Mouse (Mus musculus) layer of hippocampus, adult 2 months (tissue): ENCODE measurements at regions not wholly inside any gene's neighbourhood (a gene's known extent, or its start where the extent isn't known, plus 50 kb on each side); places are given as distances from the start of the nearest gene placed in this dataset.
"Not testable (repeated sequence)": the region's sequence is repeated elsewhere in the genome, so short reads cannot be mapped to it uniquely, and the experiment has no call there.

ENCODE experiments used
- DNase-seq, 2 experiments: peaks; one replicate each; pipeline ENCODE4 v3.0.0; 2022; ENCODE audit warnings: low spot score in 2 of 2
- H3K27ac ChIP-seq: fragments of 200-600 bp; 2 replicates; pipeline ENCODE4 v1.8.1; 2022
- H3K4me3 ChIP-seq: fragments of 200-600 bp; 2 replicates; pipeline ENCODE4 v1.8.1; 2022; ENCODE audit warnings: mild to moderate bottlenecking
- CTCF ChIP-seq: fragments of 200-600 bp; conservative IDR thresholded peaks from 2 replicates; pipeline ENCODE4 v1.8.1; 2022; ENCODE audit warnings: antibody characterized with exemption, mild to moderate bottlenecking, moderate library complexity

GRCm38 (mm10) chr15:19242962-19243361 lies 424.2 kb downstream of the Cdh10 start:
- H3K27ac ChIP-seq, DNase-seq, H3K4me3 ChIP-seq: not testable (repeated sequence)

DNA sequence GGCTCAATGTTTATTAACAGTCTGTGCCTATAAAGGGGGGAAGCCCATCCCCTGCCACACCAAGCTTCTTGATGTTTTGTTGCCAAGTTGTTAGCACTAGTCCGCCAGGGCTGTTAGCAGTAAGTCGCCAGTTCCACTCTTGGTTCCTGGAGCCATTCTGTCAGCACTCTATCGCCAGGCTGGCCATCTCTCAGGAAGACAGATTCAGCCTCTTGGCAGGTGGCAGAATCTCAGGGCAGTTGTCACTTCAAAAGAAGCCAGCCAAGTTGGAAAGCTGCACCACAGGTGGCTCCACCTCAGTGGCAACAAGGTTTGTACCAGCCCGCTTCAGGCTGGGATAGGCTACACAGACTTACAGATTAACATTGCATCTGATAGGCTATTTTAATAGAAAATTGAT lies 428.7 kb downstream of the Cdh10 start:
- Histone ChIP-seq H3K4me3 (no peak overlapping the region), H3K27ac (no peak overlapping the region)
- no peak for DNase-seq
- no peak for TF ChIP-seq CTCF

DNA sequence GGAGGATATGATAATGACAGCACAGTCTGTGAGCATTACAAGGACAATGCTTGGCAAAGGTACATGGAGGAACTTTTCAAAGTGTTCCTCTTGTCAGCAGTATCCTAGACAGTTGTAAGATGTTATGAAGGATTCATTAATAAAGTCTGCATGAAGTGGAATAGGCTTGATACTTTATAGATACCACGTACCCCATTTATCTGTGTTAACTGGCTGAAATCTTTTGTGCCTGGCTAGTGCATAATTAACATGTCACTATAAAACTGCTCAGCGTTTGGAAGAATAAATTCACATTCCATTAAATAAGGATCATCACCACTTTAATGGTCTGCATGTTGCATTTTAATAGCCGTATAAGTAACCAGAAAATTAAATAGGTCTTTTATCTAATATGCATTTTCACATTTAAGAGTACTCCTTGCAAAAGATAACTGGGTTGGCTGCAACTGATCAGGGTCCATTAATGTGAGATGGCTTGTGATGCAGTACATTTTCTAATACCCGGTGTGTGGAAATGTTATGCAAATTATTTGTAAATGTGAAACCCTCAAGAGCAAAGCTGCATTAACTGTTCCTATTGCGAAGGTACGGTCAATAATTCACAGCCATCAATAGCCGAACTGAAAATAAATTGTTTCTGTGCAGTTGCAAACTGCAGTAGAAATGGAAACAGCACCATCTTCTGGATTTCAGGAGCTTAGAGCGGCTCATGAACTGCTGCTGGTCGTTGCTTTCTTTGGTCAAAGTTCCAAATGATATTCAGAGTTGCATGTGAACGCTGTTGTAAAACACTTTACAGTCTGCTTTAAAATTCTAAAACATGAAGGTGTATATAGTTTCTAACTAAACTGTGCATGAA lies 457.4 kb downstream of the Cdh10 start:
- peak; percentile 92 for TF ChIP-seq CTCF
- peak overlapping the region; percentile 61 for H3K27ac ChIP-seq
- peak overlapping the region; percentile 54 for H3K4me3 ChIP-seq
- DNase-seq, result peak; percentile 26 to 35

DNA sequence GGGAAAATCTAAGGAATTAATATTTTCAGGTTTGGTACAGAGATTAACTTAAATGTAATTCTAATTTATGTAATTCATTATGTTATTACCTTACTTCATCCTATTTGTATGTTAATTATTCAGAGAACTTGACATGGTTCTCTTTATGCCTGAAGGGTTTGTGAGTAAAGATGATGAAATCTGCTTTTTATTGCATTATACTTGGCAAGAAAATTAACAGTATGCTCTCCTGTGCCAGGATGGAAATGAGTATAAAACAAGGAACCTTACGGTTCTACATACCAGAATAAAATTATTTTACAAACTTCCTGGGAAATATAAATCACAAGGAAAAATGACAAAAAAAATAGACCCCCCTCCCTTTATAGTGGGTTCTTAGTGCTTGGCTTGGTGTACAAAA lies 497.6 kb downstream of the Cdh10 start:
- no peak for DNase-seq
- no peak overlapping the region for H3K27ac ChIP-seq
- no peak for TF ChIP-seq CTCF
- H3K4me3 ChIP-seq, result no peak overlapping the region

DNA sequence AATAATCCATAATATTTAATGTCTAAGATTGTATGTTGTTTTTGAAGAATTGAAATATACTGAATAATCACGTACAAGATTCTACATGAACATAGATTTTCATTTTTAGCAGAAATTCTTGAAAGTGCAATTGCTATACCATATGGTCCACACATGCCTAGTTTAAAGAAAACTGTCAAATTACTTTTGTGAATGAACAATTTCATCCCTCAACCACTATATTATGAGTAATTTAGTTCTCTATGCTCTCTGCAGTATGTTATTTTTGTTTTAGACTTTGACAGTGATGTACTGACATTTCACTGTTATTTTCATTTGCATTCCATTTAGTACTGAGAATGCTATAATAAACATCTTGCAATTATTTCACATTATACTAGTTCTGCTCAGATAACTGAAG lies 537.6 kb downstream of the Cdh10 start:
- no peak for DNase-seq

DNA sequence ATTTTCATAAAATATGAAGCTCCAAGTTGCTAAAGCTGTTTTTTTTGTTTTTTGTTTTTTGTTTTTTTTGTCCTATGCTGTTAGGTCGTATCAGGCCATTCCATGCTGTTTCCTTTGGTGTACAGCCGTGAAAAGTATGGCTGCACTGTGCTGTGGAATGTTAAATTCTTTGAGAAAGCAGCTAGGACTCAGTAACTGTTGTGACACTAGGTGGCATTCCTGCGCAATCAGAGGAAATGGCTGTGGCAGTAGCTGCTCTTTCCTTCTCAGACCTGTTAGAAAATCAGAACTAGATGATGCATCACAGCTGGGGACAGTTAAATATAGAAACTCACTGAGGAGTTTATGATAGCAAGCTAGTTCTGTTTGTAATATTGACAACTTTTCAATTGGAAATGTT lies 541.9 kb downstream of the Cdh10 start:
- no peak overlapping the region for H3K4me3 ChIP-seq
- TF ChIP-seq CTCF, result peak; percentile 72
- DNase-seq, result peak; percentile 26 to 44
- no peak overlapping the region for H3K27ac ChIP-seq

More for the DNA sequence above, 537.6 kb downstream of the Cdh10 start:
- TF ChIP-seq CTCF, result no peak
- Histone ChIP-seq H3K4me3 (no peak overlapping the region), H3K27ac (no peak overlapping the region)

DNA sequence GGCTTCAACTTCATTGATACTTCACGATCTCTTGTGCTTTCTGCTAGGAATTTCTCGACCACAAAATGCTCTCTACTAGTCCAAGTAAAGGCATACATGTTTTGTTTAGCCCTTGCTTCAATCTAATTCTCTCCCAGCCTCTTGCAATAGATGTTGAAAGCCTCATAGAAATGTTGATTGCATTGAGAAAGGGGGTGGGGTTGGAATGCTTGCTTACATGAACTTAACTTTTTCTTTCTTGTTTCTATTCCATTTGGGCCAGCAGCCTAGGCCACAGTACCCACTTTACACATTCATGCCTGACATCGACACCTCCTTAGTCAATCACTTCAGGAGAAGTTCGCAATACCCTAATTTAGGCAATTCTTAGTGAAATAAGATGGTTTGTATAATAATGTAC lies 571.2 kb downstream of the Cdh10 start:
- DNase-seq, result no peak
- no peak overlapping the region for H3K27ac ChIP-seq
- TF ChIP-seq CTCF, result no peak
- no peak overlapping the region for H3K4me3 ChIP-seq

DNA sequence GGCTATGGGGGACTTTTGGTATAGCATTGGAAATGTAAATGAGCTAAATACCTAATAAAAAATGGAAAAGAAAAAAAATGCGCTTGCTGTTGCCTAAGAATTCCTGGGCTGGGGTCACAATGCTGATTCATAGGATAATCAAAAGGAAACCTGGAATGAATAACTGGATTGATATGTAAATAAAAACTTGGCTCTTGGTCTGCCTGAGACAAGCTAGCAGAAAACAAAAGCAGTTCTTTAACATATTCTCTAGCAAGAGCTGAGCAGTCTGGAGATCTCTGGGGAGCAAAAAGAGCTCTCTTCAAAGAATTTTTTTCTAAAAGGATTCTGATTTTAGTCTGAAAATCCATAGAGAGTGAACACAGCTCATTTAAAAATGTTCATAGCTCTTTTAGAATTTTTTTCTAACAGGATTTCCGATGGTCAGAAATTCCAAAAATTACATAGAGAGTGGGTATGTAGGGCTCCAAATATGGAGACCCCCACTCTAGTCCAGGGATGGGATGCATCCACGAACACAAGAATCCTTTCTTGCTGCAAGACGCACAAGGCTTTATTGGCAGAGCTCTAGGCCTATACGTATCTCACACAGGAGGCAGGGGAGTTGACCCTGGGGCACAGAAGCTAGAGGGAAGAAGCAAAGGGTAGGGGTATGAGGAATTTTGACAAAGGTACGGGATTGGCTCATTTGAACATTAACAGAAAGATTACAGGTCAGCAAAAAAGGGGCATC lies 572.7 kb downstream of the Cdh10 start:
- Histone ChIP-seq H3K4me3 (no peak overlapping the region), H3K27ac (no peak overlapping the region)
- no peak for TF ChIP-seq CTCF
- DNase-seq, result no peak

- no peak for DNase-seq
- Histone ChIP-seq H3K4me3 (no peak overlapping the region), H3K27ac (no peak overlapping the region)
- no peak for TF ChIP-seq CTCF
Observed at GRCm38 (mm10) chr15:19395681-19396080, 576.9 kb downstream of the Cdh10 start.
